Mouse (Mus musculus) kidney, adult 11 months (tissue): Measurements from ENCODE around the gene Rbm5.
A peak's percentile ranks its signal among the peaks of the same experiment; 100 is the strongest.

Source experiments
- DNase-seq: peaks from one replicate; pipeline ENCODE4 v3.0.0; 2022

Gene Rbm5

DNA sequence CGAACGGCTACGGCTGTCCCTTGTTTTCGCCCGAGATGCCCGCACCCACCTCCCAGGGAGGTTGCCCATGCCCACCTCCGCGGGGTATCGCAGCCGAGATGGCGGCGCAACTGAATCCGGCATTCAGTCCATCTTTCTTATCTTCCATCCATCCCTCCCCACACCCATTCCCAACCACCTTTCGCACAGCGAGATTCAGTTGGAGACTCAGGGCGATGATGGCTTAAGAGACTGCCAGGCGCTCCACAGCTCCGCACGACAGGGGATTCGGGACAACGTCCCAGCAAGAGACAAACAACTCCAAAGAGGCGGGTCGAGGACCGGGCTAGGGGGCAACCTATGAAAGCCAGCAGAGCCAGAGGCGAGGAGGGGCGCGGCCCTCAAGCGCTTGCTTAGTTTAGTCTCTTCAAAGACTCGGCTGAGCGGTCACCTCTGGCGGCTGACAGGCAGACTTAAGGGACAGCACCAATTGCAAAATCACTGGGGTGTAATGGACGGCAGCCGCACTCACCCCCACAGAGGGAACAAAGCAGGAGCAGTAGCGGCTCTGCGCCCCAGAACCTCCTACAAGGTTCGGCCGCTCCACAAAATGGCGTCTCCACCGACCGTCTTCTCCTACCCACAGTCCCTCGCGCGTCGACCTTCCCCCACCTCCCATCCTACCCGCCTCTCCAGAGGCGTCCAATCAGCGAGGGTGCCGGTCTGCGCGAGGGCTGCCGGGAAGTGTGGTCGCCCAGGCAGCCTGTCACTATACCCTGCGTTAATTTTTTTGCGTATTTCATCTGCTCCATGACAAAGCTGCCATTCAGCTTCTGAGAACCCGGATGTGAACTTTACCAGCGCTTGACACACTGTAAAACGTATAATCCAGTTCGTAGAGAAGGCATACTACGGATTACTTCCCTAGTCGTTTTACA lies at the start of gene Rbm5:
Gene Rbm5, minus strand, starts transcription at position 623 of the 917 bp plus-strand sequence.
- DNase-seq = peak; percentile 92

DNA sequence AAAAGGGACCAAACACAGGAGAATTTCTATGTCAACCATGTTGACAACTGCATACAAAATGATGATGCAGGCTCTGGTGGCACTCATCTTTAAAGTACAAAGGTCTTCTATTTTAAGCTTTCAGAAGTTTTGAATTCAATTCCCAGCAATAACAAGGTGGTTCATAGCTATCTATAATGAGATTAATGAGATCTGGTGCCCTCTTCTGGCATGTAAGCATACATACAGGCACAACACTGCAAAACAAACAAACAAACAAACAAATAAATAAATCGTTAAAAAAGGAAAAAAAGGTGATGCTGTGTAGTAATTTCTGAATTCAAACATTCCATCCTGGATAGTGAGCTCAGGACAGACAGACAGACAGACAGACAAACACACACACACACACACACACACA lies 41.3 kb upstream of the Rbm5 start:
- no peak for DNase-seq

DNA sequence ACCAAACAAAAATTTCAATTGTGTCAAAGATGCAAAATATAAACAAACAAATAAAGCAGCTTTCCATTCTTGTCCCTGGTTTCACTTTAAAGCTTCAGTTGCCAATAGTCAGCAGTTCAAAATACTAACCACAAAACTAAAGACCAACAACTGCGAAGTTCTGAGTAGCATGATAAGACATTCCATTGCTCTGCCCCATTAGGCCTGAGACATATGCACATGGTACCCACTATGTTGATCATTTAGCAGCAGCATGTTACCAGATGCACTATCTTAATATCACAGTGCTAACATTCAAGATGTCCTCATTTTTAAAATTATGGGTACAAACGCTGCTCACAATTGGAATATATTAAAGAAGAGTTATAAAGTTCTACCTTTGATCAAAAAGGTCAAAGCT lies 40.2 kb upstream of the Rbm5 start:
- no peak for DNase-seq

DNA sequence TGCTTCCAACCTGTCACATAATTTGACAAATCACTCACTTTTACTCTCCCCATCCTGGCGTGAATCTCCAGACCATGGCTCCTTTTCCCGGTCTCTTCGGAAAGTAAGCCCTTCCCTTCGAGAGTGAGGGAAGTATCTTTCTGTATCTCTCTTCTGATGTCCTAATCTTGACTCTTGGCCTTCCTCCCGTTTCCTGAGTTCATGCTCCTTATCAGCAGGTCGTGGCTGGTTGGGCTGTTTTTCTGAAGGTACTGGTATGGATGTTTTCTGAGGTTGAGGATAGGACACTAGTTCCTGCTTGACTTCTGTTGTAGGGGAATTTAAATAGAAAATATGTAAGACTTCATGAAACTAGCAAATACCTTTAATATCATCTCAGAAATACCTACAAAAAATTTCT lies 20.9 kb upstream of the Rbm5 start:
- DNase-seq = no peak

DNA sequence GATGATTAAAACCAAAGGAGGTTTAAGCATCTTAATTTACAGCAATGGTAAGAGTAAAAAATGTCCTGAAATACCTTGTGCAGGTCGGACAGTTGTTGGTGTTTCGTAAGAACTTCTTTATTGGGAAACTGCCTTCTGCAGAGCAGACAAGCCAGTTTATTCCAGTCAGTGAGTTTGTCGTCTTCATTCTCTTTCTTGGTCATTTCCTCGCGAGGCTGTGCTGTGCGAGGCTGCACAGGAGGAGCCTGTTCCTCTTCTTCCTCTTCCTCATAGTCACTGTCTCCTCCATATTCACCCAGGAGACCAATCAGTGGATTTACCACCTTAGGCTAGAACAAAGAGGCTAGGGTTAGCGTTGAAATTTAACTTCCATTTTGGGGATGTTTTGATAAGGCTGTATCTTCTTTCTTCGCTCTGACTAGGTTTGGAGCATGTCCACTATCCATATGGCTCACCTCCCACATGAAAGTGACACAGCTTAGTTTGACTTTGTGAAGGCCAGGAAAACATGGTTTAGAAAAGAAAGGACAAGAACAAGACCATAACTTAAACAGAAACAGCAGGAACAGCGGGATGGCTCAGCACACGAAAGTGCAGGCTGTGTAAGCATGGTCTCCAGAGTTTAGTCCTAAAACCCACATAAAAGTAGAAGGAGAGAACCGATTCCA lies 11.9 kb upstream of the Rbm5 start:
- no peak for DNase-seq

DNA sequence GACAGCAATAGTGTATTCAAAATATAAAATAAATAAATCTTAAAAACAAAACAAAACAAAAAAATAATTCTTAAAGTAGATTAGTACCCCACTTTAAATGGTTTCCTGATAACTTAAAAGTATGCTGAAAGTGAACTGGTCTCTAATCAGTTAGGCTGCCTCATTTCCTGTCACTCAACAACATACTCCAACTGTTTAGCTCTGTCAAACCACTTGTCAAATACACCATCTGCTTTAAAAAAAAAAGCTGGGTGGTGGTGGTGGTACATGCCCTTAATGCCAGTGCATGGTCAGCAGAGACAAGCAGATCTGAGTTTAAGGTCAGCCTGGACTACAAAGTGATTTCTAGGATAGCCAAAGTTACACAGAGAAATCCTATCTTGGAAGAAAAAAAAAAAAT lies 6.0 kb upstream of the Rbm5 start:
- DNase-seq = no peak

DNA sequence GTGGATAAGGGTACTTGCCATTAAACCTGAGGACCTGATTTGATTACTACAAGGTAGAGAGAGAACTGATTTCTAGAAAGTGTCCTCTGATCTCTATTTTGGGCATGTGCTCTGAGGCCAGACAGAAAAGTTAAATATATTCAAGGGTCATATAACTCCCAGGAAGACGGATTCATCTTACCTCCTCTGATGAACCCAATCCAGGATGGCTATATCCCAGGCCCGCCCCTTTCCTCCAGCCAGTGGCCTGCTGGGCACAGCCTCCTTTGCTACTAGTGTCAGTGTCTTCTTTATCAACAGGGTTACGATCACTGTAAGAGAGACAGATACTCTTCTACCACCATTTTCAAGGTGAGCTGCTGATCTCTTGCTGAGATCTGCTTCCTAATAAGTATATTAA lies 3.6 kb upstream of the Rbm5 start:
- DNase-seq = no peak

DNA sequence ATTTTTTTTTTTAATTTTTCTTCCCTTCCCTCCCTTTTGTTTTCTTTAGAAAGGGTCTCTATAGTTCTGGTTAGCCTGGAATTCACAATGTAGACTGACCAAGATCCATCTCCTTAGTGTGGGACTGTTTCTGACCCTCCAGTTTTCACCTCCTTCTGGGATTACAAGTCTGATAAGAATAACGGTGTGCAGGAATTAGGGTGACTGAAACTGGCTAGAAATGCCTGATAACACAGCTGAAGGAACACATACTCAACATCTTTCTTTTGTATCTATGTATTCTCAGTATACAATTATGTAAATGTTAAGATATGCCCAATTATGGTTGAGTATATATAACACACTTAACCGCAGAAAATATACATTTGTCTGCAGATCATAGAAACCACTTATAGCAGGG lies 986 bp upstream of the Rbm5 start:
- DNase-seq = no peak

DNA sequence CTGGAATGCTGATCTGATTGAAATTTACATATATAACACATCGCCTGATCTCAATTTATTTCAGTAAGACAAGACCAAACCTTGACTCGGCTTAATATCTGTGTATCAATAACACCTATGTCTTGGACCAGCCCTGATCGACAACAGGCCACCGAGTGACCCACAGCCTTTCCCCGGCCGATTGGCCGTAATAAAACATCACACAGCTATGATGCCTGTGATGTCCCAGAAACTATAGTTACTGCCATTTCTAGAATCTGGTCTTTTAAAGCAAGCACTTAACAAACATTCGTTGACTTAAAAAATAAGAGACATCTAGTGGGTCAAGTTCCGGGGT lies 791 bp downstream of the Rbm5 start:
- DNase-seq = no peak

DNA sequence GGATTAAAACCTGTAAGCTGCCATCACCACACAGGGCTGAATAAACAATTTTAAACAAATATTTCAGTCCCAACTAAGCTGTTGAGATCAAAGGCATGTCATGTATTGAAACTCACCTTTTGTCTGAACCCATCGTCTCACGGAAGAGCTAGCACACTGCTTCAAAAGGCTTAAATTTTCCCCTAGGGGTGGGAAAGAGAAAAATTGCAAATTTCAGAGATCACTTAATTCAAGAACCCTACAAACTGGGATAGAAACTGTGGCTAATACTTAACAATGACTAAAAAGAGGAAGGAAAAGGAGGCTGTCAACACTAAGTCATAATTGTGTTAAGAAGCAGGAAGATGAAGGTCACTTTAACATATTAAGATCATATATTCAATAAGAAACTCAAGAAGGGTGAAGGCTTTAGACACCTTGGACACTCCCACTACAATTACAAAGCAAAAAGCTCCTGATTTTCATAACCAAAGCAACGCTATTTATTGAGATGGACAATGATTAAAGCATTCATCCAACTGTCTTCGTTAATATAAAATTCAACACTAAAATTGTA lies 1.3 kb downstream of the Rbm5 start:
- no peak for DNase-seq

DNA sequence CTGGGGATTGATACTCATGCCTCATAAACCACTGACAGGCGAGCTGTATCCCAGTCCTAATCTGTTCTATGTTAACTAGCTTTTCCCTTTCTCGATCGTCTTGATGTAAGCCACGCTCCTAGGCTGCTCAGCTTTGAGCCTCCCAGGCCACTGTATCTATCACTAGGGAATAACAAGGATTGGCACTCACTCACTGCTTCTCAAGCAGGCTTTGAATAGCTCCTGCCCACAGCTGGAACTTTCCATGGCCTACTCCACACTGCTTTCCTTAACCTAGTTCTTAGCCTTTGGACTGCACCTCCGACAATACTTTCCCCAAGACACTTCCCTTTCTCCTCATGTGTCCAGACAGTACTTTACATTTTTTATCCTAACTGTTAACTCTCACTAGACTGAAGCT lies 1.9 kb downstream of the Rbm5 start:
- DNase-seq = no peak

DNA sequence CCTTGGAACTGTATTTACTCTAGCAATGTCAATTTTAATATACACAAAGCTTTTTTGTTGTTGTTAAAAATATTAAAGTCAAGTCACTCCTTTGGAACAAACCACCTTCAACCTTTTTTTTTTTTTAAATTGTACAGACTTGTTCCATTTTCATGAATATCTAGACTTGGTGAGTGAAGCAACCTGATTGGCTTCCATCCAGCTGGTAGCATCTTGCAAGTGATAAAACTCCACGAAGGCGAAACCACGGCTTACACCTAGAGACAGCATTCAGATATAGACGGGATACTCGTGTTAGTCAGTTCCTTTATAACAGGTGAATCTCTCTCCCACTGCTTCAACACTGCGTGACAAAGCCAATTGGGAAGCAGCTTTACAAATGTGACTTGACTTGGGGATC lies 11.2 kb downstream of the Rbm5 start:
- no peak for DNase-seq

DNA sequence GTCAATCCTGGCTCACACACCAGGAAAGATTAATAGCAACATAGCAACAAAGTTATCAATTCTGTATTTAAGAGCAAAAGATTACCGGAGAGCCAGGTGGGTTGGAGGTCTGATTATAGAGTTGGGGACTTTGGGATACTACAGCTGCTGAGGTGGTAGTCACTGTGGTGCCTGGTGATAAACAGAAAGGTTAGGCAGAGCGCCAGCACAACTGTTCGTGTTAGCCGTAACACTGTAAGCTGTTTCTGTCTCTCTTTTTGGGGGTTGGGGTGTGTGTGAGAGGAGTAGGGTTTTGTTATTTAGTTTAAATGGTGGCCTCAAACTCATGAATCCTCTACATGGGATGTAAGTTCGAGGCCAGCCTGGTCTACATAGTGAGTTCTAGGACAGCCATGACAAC lies 20.4 kb downstream of the Rbm5 start:
- no peak for DNase-seq

DNA sequence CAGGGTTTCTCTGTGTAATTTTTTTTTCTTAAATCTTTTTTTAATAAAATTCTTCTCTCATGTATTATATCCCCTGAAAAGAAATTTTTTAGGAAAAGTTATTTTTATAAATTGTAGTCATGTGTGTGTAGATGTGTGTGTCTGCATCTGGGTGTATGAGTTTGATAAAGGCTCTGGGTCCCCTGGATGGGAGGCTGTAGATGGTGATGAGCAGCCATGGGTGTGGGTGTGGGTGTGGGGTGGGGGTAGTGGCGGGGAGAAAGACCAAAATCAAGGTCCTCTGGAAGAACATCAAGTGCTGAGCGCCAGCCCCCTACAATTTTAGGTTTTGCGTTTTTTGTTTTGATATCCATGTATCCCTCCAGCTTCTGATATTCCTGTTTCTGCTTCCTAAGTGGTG lies 22.7 kb downstream of the Rbm5 start:
- DNase-seq = no peak

DNA sequence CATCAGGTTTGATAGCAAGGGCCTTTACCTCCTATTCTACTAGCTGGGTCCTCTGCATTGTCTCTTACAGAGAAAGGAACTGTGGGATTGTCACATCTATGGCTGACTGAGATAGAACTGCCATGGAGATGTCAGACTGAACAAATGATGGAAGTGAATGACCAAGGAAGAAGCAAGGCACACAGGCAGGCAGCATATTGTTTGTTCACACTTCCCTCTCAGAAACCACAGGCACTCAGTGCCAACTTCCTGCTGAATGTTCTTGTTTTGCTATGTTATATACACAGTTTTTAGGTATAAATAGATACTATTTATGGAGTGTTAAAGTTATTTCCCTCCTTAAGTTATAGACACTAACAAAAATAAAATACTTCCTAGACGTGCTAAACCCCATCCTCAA lies 23.5 kb downstream of the Rbm5 start:
- no peak for DNase-seq

DNA sequence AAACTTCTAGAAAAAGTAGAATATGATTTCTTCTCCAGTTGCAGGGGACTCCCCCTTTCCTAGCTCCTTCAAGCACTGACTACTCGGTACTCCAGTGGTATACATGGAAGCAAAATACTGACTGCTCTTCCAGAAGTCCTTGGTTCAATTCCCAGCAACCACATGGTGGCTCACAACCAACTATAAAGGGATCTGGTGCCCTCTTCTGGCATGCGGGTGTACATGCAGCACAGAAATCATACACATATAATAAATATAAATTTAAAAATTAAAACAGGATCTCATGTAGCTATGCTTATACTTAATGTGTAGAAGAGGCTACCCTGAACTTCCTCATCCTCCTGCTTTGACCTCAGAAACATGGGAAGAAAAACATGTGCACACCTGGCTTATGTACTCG lies 24.1 kb downstream of the Rbm5 start:
- no peak for DNase-seq

DNA sequence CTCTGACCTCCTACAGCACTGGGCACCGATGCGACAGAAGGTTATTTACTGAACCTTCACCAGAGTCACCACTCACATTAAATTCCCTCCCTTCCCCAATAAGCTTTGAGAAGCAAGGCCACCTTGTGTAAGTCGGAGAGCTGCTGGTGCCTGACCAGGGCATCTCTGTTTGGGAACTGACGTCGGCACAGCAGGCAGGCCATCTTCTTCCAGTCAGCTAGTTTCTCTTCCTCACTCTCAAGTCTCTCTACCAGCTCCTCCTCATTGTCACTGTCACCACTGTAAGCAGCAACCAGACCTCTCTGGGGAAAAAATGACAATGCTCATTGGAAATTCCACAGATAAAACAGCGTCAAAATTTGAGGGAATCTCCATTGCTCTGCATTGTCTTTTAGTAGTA lies 26.7 kb downstream of the Rbm5 start:
- no peak for DNase-seq

DNA sequence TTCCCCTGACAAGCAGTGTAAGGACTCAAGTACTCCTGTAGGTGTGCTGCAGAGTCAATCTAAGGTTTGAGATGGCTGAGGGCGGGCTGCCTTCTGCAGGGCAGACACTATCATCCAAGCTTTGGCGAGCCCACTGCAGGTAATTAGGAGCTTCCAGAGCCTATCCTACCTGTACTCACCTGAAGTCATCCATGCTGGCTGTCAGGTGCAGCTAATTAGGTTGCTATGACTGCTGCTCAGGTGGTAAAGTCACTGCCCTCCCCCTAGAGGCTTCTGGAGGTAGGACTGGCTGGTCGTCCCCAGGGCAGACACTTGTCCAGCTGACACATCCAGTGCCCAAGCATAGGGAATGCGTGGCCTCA lies 32.0 kb downstream of the Rbm5 start:
- peak; percentile 49 for DNase-seq

DNA sequence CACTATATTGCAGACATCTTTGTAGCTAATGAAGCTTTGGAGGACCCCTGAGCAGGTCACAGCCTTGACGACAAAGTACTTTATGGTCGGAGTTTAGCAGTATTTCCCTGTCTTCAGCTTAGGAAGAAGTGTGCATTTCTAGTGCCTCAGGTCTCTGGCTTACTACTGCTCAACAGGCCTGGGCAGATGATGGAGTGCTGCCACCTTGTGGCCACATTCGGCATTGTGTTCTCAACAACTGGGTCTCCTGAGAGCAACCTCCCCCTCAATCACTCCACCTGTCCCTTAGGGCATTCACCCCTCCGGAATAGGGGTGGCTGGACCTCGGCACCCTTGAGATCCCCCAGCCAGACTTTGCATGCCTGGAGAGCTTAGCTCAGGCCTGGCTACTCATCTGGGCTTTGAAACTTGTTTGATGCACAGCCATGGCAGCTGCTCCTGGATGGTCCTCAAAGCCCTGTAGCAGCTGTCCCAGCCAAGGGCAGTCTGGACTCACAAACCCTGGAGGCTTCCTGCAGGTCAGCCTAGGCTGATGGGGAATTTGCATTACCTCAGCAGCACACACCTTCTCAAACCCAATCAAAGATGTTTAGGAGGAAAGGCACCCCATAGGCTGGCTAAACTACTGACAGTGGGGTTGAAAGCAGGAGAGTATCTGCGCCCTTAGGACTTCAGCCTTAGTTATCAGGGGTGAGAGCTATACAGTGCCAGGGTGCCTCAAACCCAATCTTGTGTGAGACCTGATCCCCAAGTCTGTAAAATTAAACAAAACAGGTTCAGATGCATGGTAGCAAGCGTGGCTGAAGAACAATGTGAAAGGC lies 32.6 kb downstream of the Rbm5 start:
- peak; percentile 82 for DNase-seq

DNA sequence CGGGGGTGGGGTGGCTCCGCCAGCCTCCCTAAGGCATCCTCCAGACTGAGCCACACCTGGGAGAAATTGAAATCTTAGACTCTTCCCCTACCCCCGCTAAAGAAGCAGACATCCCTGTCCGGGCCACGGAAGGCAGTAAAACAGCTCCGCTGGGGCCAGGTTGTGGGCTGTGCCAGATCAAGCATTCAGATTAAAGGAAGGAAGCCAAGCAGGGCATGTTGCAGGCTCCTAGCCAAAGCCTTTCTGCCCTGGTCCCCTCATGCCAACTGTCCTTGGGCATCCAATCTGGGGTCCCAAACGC lies 34.7 kb downstream of the Rbm5 start:
- DNase-seq = peak; percentile 44

DNA sequence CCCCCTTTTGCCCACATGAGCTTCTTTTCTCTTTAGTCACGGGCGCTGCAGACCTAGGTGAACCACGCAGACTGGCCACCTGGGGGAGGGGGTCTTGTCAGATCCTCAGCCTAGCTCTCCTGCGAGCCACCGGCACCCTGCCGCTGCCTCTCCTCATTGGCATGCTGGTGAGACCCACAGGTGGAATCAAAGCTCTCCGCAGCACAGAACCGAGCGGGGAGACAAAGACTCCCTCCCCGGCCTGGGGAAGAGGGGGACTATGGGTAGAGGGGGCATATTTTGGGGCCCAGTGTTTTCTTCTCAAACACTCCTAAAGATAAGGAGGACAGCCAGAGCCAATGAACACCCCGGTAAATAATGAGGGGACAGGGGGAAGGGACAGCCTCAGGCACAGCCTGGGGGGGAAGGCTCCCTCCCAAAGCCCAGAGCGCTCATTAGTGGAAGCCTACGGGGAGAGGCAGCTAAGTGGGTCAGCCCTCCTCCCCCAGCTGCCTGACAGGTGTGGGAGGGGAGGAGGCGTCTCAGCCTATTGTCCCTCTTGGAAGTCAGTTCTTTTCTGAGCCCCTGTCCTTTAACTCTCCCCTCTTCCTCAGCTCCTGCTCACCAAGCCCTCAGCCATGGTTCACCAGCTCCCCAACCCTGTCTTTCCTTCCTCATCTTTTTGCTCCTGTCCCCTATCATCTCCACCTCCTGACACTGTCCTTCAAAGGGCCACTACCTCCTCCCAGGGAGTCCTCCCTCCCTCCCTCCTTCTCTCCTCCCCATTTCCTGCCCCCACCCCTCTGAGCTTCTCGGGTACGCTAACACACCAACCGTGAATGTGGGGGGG lies 35.2 kb downstream of the Rbm5 start:
- DNase-seq = no peak

DNA sequence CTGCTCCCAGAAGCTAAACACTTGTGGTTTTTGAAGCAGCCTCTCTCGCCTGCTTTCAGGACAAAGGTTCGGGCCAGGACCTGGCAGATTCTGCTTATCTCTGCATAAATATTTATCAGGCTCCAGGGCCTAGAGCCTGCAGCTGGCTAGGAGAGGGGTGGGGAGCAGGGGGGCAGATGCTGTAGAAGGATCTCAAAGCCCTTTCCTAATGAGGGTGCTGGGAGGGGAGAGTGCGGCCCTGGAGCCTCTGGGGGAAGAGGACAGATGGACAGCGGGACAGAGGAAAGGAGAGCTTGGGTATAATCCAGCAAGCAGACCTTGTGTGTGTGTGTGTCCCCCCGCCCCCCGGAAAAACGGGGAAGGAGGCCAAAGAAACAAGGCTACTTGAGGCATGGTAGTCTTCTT lies 36.2 kb downstream of the Rbm5 start:
- no peak for DNase-seq

DNA sequence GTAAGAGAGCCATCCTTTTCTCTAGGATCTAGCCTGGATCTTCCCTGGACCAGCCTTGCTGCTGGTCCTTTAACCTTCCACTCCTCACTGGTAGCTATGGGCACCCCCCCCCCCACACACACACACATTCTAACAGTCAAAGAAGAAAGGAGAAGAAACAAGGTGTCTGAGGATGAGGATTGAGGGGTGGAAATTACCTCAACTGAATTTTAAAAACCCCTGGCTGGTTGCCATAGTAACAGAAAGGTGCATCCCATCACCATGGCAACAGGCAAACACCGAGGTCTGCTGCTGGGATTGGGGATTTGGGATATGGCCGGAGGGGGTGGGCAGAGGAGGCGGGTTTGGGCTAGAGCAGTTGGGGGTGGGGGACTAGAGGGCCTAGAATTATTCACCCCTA lies 41.1 kb downstream of the Rbm5 start:
- no peak for DNase-seq
